Mouse (Mus musculus): ENCODE measurements at regions not wholly inside any gene's neighbourhood (a gene's known extent, or its start where the extent isn't known, plus 50 kb on each side); places are given as distances from the start of the nearest gene placed in this dataset.
A peak's percentile ranks its signal among the peaks of the same experiment; 100 is the strongest.

GRCm38 (mm10) chr15:5495187-5495849 is 251.3 kb upstream of the Ptger4 start:
- Histone ChIP-seq H3K27ac (replicated peaks; ENCODE audit: low read depth, low read length) (no peak overlapping the region), H3K36me3 (ENCODE audit: control insufficient read depth, insufficient read depth, low read length) (no peaks in the 10 kb centered on the region), H3K4me2 (ENCODE audit: low read depth, low read length) (no peak overlapping the region), H3K27me3 (replicated peaks; ENCODE audit: control insufficient read depth, insufficient read depth, low read length) (no peaks in the 10 kb centered on the region), H3K4me1 (ENCODE audit: control insufficient read depth, insufficient read depth, low read length) (no peaks in the 10 kb centered on the region), H3K4me3 (ENCODE audit: low read depth, low read length) (no peak overlapping the region), H3K9me3 (ENCODE audit: control insufficient read depth, low read length) (no peaks in the 10 kb centered on the region), H3K9ac (ENCODE audit: low read depth, low read length) (no peak overlapping the region)
- ATAC-seq (ENCODE audit: low read depth) (no peak), DNase-seq (ENCODE audit: low spot score) (no peak)
- WGBS: 77% methylated on average over 8 of the region's 8 CpGs

DNA sequence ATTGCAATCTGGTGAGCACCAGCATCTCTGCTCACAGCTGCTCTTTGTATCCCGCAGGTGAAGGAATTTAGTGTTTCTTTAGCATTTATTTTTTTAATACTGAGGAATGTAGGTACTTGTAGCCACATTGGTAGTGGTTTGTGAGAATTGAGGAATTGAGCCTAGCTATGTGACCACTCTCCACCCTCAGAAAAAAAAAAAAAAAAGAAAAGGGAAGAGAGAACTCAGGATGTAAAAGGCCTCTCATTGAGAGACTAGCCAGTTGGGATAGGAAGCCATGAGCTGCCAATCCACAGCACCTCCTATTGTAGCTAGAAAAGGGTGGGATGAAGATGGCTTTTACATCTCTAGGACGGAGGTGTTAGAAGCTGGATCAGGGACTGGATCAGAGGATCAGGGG is 252.0 kb upstream of the Ptger4 start:
- Histone ChIP-seq H3K27me3 (replicated peaks; ENCODE audit: control insufficient read depth, insufficient read depth, low read length) (no peaks in the 10 kb centered on the region), H3K4me2 (ENCODE audit: low read depth, low read length) (no peak overlapping the region), H3K4me3 (ENCODE audit: low read depth, low read length) (no peak overlapping the region), H3K27ac (replicated peaks; ENCODE audit: low read depth, low read length) (no peak overlapping the region), H3K4me1 (ENCODE audit: control insufficient read depth, insufficient read depth, low read length) (no peaks in the 10 kb centered on the region), H3K9me3 (ENCODE audit: control insufficient read depth, low read length) (no peaks in the 10 kb centered on the region), H3K9ac (ENCODE audit: low read depth, low read length) (no peak overlapping the region), H3K36me3 (ENCODE audit: control insufficient read depth, insufficient read depth, low read length) (no peaks in the 10 kb centered on the region)
- ATAC-seq (ENCODE audit: low read depth) (no peak), DNase-seq (ENCODE audit: low spot score) (no peak)
- 65% methylated on average over 2 of the region's 2 CpGs for WGBS

- Histone ChIP-seq H3K36me3 (ENCODE audit: control insufficient read depth, insufficient read depth, low read length) (no peaks in the 10 kb centered on the region), H3K4me2 (ENCODE audit: low read depth, low read length) (no peak overlapping the region), H3K9me3 (ENCODE audit: control insufficient read depth, low read length) (no peaks in the 10 kb centered on the region), H3K4me1 (ENCODE audit: control insufficient read depth, insufficient read depth, low read length) (no peaks in the 10 kb centered on the region), H3K27me3 (replicated peaks; ENCODE audit: control insufficient read depth, insufficient read depth, low read length) (no peaks in the 10 kb centered on the region), H3K27ac (replicated peaks; ENCODE audit: low read depth, low read length) (no peak overlapping the region), H3K4me3 (ENCODE audit: low read depth, low read length) (no peak overlapping the region), H3K9ac (ENCODE audit: low read depth, low read length) (no peak overlapping the region)
- ATAC-seq (ENCODE audit: low read depth) (no peak), DNase-seq (ENCODE audit: low spot score) (no peak)
- 84% methylated on average over 3 of the region's 3 CpGs for WGBS
Observed at GRCm38 (mm10) chr15:5504502-5504901, 260.5 kb upstream of the Ptger4 start.

GRCm38 (mm10) chr15:5506848-5507544 is 263.0 kb upstream of the Ptger4 start:
- H3K9me3 ChIP-seq (ENCODE audit: control insufficient read depth, low read length): no peaks in the 10 kb centered on the region
- H3K27me3 ChIP-seq (replicated peaks; ENCODE audit: control insufficient read depth, insufficient read depth, low read length): no peaks in the 10 kb centered on the region
- WGBS: 82% methylated on average over 5 of the region's 5 CpGs
- ATAC-seq (ENCODE audit: low read depth) (no peak), DNase-seq (ENCODE audit: low spot score) (no peak)
- H3K9ac ChIP-seq (ENCODE audit: low read depth, low read length): no peak overlapping the region
- no peak overlapping the region for H3K4me3 ChIP-seq (ENCODE audit: low read depth, low read length)
- no peaks in the 10 kb centered on the region for H3K4me1 ChIP-seq (ENCODE audit: control insufficient read depth, insufficient read depth, low read length)
- H3K27ac ChIP-seq (replicated peaks; ENCODE audit: low read depth, low read length): no peak overlapping the region
- no peaks in the 10 kb centered on the region for H3K36me3 ChIP-seq (ENCODE audit: control insufficient read depth, insufficient read depth, low read length)
- no peak overlapping the region for H3K4me2 ChIP-seq (ENCODE audit: low read depth, low read length)

DNA sequence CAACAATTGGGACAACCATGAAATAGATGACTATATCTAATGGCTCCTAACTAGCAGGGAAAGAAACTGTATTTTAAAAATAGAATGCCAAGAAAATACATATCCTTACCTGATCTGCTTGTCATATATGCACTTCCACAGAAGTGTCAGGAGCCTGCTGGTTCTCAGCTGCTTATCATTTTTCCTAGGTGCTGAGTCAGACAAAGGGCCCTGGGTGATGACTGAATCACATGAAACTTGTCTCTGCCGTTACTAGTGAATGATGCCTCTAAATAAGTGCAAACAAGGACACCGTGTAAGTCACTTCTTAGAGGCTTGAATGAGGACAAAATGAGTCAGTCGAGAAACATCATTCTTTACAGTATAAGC is 263.5 kb upstream of the Ptger4 start:
- no peaks in the 10 kb centered on the region for H3K36me3 ChIP-seq (ENCODE audit: control insufficient read depth, insufficient read depth, low read length)
- no peak for DNase-seq (ENCODE audit: low spot score)
- no peak overlapping the region for H3K4me3 ChIP-seq (ENCODE audit: low read depth, low read length)
- no peaks in the 10 kb centered on the region for H3K9me3 ChIP-seq (ENCODE audit: control insufficient read depth, low read length)
- no peak overlapping the region for H3K27ac ChIP-seq (replicated peaks; ENCODE audit: low read depth, low read length)
- H3K4me1 ChIP-seq (ENCODE audit: control insufficient read depth, insufficient read depth, low read length): no peaks in the 10 kb centered on the region
- H3K4me2 ChIP-seq (ENCODE audit: low read depth, low read length): no peak overlapping the region
- ATAC-seq (ENCODE audit: low read depth): no peak
- no peak overlapping the region for H3K9ac ChIP-seq (ENCODE audit: low read depth, low read length)
- WGBS: 72% methylated on average over 3 of the region's 3 CpGs
- no peaks in the 10 kb centered on the region for H3K27me3 ChIP-seq (replicated peaks; ENCODE audit: control insufficient read depth, insufficient read depth, low read length)

DNA sequence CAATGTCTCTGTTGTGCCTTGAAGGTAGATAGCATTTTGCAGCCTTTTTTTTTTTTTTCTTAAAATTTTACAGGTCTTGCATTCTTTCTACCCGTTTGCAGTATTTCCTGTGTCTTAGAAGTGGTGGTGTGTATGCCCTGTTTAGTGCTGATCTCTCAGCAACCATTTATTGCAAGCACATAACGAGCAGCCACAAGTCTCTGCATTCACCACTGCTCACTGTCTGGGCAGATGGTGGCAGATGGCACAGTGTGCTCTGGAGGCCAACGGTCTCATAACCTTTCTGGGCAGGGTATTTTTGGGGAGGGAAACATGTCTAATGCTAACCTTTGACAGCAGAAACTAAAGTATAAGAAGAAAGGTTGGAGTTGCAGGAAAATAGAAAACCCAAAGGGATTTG is 266.1 kb upstream of the Ptger4 start:
- no peaks in the 10 kb centered on the region for H3K4me1 ChIP-seq (ENCODE audit: control insufficient read depth, insufficient read depth, low read length)
- H3K27ac ChIP-seq (replicated peaks; ENCODE audit: low read depth, low read length): no peak overlapping the region
- no peak overlapping the region for H3K4me2 ChIP-seq (ENCODE audit: low read depth, low read length)
- no peaks in the 10 kb centered on the region for H3K36me3 ChIP-seq (ENCODE audit: control insufficient read depth, insufficient read depth, low read length)
- no peak overlapping the region for H3K9ac ChIP-seq (ENCODE audit: low read depth, low read length)
- no peaks in the 10 kb centered on the region for H3K27me3 ChIP-seq (replicated peaks; ENCODE audit: control insufficient read depth, insufficient read depth, low read length)
- H3K9me3 ChIP-seq (ENCODE audit: control insufficient read depth, low read length): no peaks in the 10 kb centered on the region
- WGBS: 63% methylated on average over 3 of the region's 3 CpGs
- ATAC-seq (ENCODE audit: low read depth) (no peak), DNase-seq (ENCODE audit: low spot score) (no peak)
- no peak overlapping the region for H3K4me3 ChIP-seq (ENCODE audit: low read depth, low read length)

DNA sequence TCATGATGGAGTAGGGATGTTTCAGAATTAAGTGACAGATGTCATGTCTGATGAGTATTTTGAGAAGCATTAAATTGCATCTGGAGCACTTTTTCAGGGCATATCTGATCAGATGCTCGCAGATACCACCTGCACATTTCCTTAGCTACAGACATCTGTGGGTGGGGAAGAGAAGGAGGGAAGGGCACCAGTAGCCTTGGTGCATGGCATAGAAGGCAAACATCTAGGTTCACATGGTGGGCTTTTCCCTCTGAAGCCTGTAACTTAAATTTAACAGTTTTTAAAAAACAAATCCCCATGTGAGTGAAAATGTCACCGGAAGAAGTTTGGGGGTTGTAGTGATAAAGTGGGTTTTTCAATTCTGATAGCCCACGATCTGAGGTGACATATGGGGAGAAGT is 267.1 kb upstream of the Ptger4 start:
- Histone ChIP-seq H3K9ac (ENCODE audit: low read depth, low read length) (no peak overlapping the region), H3K27ac (replicated peaks; ENCODE audit: low read depth, low read length) (no peak overlapping the region), H3K36me3 (ENCODE audit: control insufficient read depth, insufficient read depth, low read length) (no peaks in the 10 kb centered on the region), H3K9me3 (ENCODE audit: control insufficient read depth, low read length) (no peaks in the 10 kb centered on the region), H3K4me2 (ENCODE audit: low read depth, low read length) (no peak overlapping the region), H3K27me3 (replicated peaks; ENCODE audit: control insufficient read depth, insufficient read depth, low read length) (no peaks in the 10 kb centered on the region), H3K4me1 (ENCODE audit: control insufficient read depth, insufficient read depth, low read length) (no peaks in the 10 kb centered on the region), H3K4me3 (ENCODE audit: low read depth, low read length) (no peak overlapping the region)
- ATAC-seq (ENCODE audit: low read depth) (no peak), DNase-seq (ENCODE audit: low spot score) (no peak)
- 83% methylated on average over 3 of the region's 3 CpGs for WGBS

DNA sequence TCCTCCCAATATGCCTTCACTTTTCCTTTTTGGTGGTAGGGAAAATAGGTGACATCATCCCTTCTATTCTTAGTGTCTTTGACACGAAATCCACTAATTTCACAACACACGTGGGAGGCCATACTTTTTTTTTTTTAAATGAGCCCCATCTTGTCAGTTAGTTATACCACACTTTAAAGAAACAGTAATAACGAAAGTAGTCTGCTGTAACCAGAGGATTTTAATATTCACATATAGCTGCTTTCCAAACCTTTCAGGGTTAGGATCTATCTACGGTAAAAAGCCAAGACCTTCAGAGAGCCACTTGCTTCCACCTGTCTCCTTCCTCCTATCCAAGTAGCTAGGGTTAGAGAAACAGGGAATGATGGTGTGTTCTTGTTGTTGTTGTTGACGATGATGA is 268.6 kb upstream of the Ptger4 start:
- WGBS: 82% methylated on average over 5 of the region's 5 CpGs
- H3K9me3 ChIP-seq (ENCODE audit: control insufficient read depth, low read length): no peaks in the 10 kb centered on the region
- H3K27me3 ChIP-seq (replicated peaks; ENCODE audit: control insufficient read depth, insufficient read depth, low read length): no peaks in the 10 kb centered on the region
- no peak overlapping the region for H3K27ac ChIP-seq (replicated peaks; ENCODE audit: low read depth, low read length)
- ATAC-seq (ENCODE audit: low read depth) (no peak), DNase-seq (ENCODE audit: low spot score) (no peak)
- H3K4me1 ChIP-seq (ENCODE audit: control insufficient read depth, insufficient read depth, low read length): no peaks in the 10 kb centered on the region
- H3K36me3 ChIP-seq (ENCODE audit: control insufficient read depth, insufficient read depth, low read length): no peaks in the 10 kb centered on the region
- H3K9ac ChIP-seq (ENCODE audit: low read depth, low read length): no peak overlapping the region
- no peak overlapping the region for H3K4me2 ChIP-seq (ENCODE audit: low read depth, low read length)
- no peak overlapping the region for H3K4me3 ChIP-seq (ENCODE audit: low read depth, low read length)

GRCm38 (mm10) chr15:5513146-5513545 is 269.2 kb upstream of the Ptger4 start:
- WGBS: 55% methylated on average over 4 of the region's 4 CpGs
- H3K9me3 ChIP-seq (ENCODE audit: control insufficient read depth, low read length): no peaks in the 10 kb centered on the region
- H3K4me1 ChIP-seq (ENCODE audit: control insufficient read depth, insufficient read depth, low read length): no peaks in the 10 kb centered on the region
- H3K27me3 ChIP-seq (replicated peaks; ENCODE audit: control insufficient read depth, insufficient read depth, low read length): no peaks in the 10 kb centered on the region
- no peak overlapping the region for H3K4me3 ChIP-seq (ENCODE audit: low read depth, low read length)
- no peak overlapping the region for H3K4me2 ChIP-seq (ENCODE audit: low read depth, low read length)
- no peak overlapping the region for H3K27ac ChIP-seq (replicated peaks; ENCODE audit: low read depth, low read length)
- no peak overlapping the region for H3K9ac ChIP-seq (ENCODE audit: low read depth, low read length)
- ATAC-seq (ENCODE audit: low read depth): no peak
- peak; percentile 23 for DNase-seq (ENCODE audit: low spot score)
- H3K36me3 ChIP-seq (ENCODE audit: control insufficient read depth, insufficient read depth, low read length): no peaks in the 10 kb centered on the region

Measured in embryonic facial prominence, embryonic 14.5 days (tissue).